Mouse (Mus musculus): Measurements from ENCODE around the gene Apobec3. TPM values are rescaled to one million over a fixed set of nuclear protein-coding genes. Genes with fewer than 3 reads are reported as not detected.
"Not testable (repeated sequence)": the region's sequence is repeated elsewhere in the genome, so short reads cannot be mapped to it uniquely, and the experiment has no call there.

Apobec3 gene
- polyA plus RNA-seq, 2 experiments = 12.0 to 18.0 TPM

- DNase-seq (ENCODE audit: low spot score) = no peak
- Histone ChIP-seq H3K4me2 (replicated peaks; ENCODE audit: low read depth, low read length, severe bottlenecking) (no peak overlapping the region), H3K27me3 (ENCODE audit: control insufficient read depth, insufficient read depth, low read length) (no peaks in the 10 kb centered on the region), H3K36me3 (ENCODE audit: control insufficient read depth, insufficient read depth, low read length) (0 out of 2 replicates have a peak, but pooled peaks cover under 1% of the 10 kb centered on the region), H3K4me3 (replicated peaks; ENCODE audit: low read length) (no peak overlapping the region), H3K9me3 (ENCODE audit: control insufficient read depth, low read length) (no peaks in the 10 kb centered on the region), H3K4me1 (ENCODE audit: control insufficient read depth, insufficient read depth, low read length) (no peaks in the 10 kb centered on the region), H3K27ac (replicated peaks; ENCODE audit: low read depth, low read length) (no peak overlapping the region), H3K9ac (ENCODE audit: low read depth, low read length, severe bottlenecking) (no peak overlapping the region)
- no peak for ATAC-seq (ENCODE audit: low FRiP score, low read depth)
- WGBS = 71% methylated on average over 7 of the region's 7 CpGs
- no peak for TF ChIP-seq POLR2A (IDR thresholded peaks at IDR 0.05; ENCODE audit: borderline replicate concordance, extremely low read depth, insufficient read depth, insufficient read length)
Measured at GRCm38 (mm10) chr15:79900751-79901150, 9.3 kb downstream of the Apobec3 start.

GRCm38 (mm10) chr15:79901399-79901798 is 9.9 kb downstream of the Apobec3 start:
- Histone ChIP-seq H3K27me3 (ENCODE audit: control insufficient read depth, insufficient read depth, low read length) (no peaks in the 10 kb centered on the region; the same call in 1 of the 2 replicates), H3K36me3 (ENCODE audit: control insufficient read depth, insufficient read depth, low read length) (peaks cover 3% of the 10 kb centered on the region; the same call in 1 of the 2 replicates), H3K4me2 (replicated peaks; ENCODE audit: low read depth, low read length, severe bottlenecking) (no peak overlapping the region), H3K4me1 (ENCODE audit: control insufficient read depth, insufficient read depth, low read length) (no peaks in the 10 kb centered on the region), H3K9me3 (ENCODE audit: control insufficient read depth, low read length) (no peaks in the 10 kb centered on the region), H3K27ac (replicated peaks; ENCODE audit: low read depth, low read length) (no peak overlapping the region), H3K9ac (ENCODE audit: low read depth, low read length, severe bottlenecking) (no peak overlapping the region), H3K4me3 (replicated peaks; ENCODE audit: low read length) (no peak overlapping the region)
- WGBS = 88% methylated on average over 2 of the region's 2 CpGs
- DNase-seq (ENCODE audit: low spot score) (no peak), ATAC-seq (ENCODE audit: low FRiP score, low read depth) (no peak)
- no peak for TF ChIP-seq POLR2A (IDR thresholded peaks at IDR 0.05; ENCODE audit: borderline replicate concordance, extremely low read depth, insufficient read depth, insufficient read length)

GRCm38 (mm10) chr15:79903081-79903480 is 11.6 kb downstream of the Apobec3 start:
- not testable (repeated sequence) for H3K4me2 ChIP-seq (replicated peaks; ENCODE audit: low read depth, low read length, severe bottlenecking); H3K27me3 ChIP-seq (ENCODE audit: control insufficient read depth, insufficient read depth, low read length); H3K36me3 ChIP-seq (ENCODE audit: control insufficient read depth, insufficient read depth, low read length); H3K27ac ChIP-seq (replicated peaks; ENCODE audit: low read depth, low read length); H3K4me1 ChIP-seq (ENCODE audit: control insufficient read depth, insufficient read depth, low read length); H3K9ac ChIP-seq (ENCODE audit: low read depth, low read length, severe bottlenecking); H3K4me3 ChIP-seq (replicated peaks; ENCODE audit: low read length); ATAC-seq (ENCODE audit: low FRiP score, low read depth); DNase-seq (ENCODE audit: low spot score); H3K9me3 ChIP-seq (ENCODE audit: control insufficient read depth, low read length)
- WGBS = 95% methylated on average over 8 of the region's 8 CpGs

- H3K27me3 ChIP-seq (ENCODE audit: control insufficient read depth, insufficient read depth, low read length) = no peaks in the 10 kb centered on the region; the same call in 1 of the 2 replicates
- ATAC-seq (ENCODE audit: low FRiP score, low read depth) (no peak), DNase-seq (ENCODE audit: low spot score) (no peak)
- H3K36me3 ChIP-seq (ENCODE audit: control insufficient read depth, insufficient read depth, low read length) = peaks cover 3% of the 10 kb centered on the region; the same call in 1 of the 2 replicates
- no peak overlapping the region for H3K27ac ChIP-seq (replicated peaks; ENCODE audit: low read depth, low read length)
- H3K4me2 ChIP-seq (replicated peaks; ENCODE audit: low read depth, low read length, severe bottlenecking) = no peak overlapping the region
- no peaks in the 10 kb centered on the region for H3K9me3 ChIP-seq (ENCODE audit: control insufficient read depth, low read length)
- no peaks in the 10 kb centered on the region for H3K4me1 ChIP-seq (ENCODE audit: control insufficient read depth, insufficient read depth, low read length)
- H3K9ac ChIP-seq (ENCODE audit: low read depth, low read length, severe bottlenecking) = no peak overlapping the region
- H3K4me3 ChIP-seq (replicated peaks; ENCODE audit: low read length) = no peak overlapping the region
- TF ChIP-seq POLR2A (IDR thresholded peaks at IDR 0.05; ENCODE audit: borderline replicate concordance, extremely low read depth, insufficient read depth, insufficient read length) = no peak
Measured at GRCm38 (mm10) chr15:79903963-79904362, 12.5 kb downstream of the Apobec3 start.

- 85% methylated on average over 11 of the region's 11 CpGs for WGBS
- not testable (repeated sequence) for H3K9ac ChIP-seq (ENCODE audit: low read depth, low read length, severe bottlenecking); H3K36me3 ChIP-seq (ENCODE audit: control insufficient read depth, insufficient read depth, low read length); H3K4me1 ChIP-seq (ENCODE audit: control insufficient read depth, insufficient read depth, low read length); DNase-seq (ENCODE audit: low spot score); H3K27ac ChIP-seq (replicated peaks; ENCODE audit: low read depth, low read length); H3K27me3 ChIP-seq (ENCODE audit: control insufficient read depth, insufficient read depth, low read length); ATAC-seq (ENCODE audit: low FRiP score, low read depth); H3K4me3 ChIP-seq (replicated peaks; ENCODE audit: low read length); H3K9me3 ChIP-seq (ENCODE audit: control insufficient read depth, low read length); H3K4me2 ChIP-seq (replicated peaks; ENCODE audit: low read depth, low read length, severe bottlenecking)
Measured at GRCm38 (mm10) chr15:79904678-79905077, 13.2 kb downstream of the Apobec3 start.

- WGBS = 73% methylated on average over 12 of the region's 12 CpGs
- DNase-seq (ENCODE audit: low spot score) (no peak), ATAC-seq (ENCODE audit: low FRiP score, low read depth) (no peak)
Measured at GRCm38 (mm10) chr15:79905211-79905610, 13.8 kb downstream of the Apobec3 start.

More at GRCm38 (mm10) chr15:79905211-79905610, 13.8 kb downstream of the Apobec3 start:
- Histone ChIP-seq H3K4me3 (replicated peaks; ENCODE audit: low read length) (no peak overlapping the region), H3K9ac (ENCODE audit: low read depth, low read length, severe bottlenecking) (no peak overlapping the region), H3K27ac (replicated peaks; ENCODE audit: low read depth, low read length) (no peak overlapping the region), H3K9me3 (ENCODE audit: control insufficient read depth, low read length) (no peaks in the 10 kb centered on the region), H3K4me2 (replicated peaks; ENCODE audit: low read depth, low read length, severe bottlenecking) (no peak overlapping the region), H3K4me1 (ENCODE audit: control insufficient read depth, insufficient read depth, low read length) (no peaks in the 10 kb centered on the region), H3K27me3 (ENCODE audit: control insufficient read depth, insufficient read depth, low read length) (no peaks in the 10 kb centered on the region; the same call in 1 of the 2 replicates), H3K36me3 (ENCODE audit: control insufficient read depth, insufficient read depth, low read length) (peaks cover 3% of the 10 kb centered on the region; the same call in 1 of the 2 replicates)
- TF ChIP-seq POLR2A (IDR thresholded peaks at IDR 0.05; ENCODE audit: borderline replicate concordance, extremely low read depth, insufficient read depth, insufficient read length) = no peak
